Mouse (Mus musculus) stomach, embryonic 16.5 days (tissue): Measurements from ENCODE around the gene Hnmt. TPM values are rescaled to one million over a fixed set of nuclear protein-coding genes. Genes with fewer than 3 reads are reported as not detected.
"Not testable (repeated sequence)": the region's sequence is repeated elsewhere in the genome, so short reads cannot be mapped to it uniquely, and the experiment has no call there.

Experiments used
- ATAC-seq: fragments of 200-750 bp; cut with Nextera tagmentation; 2 replicates; pipeline ENCODE4 v1.8.0; 2017; ENCODE audit warnings: moderate number of reproducible peaks, moderate TSS enrichment; ENCODE audit not compliant: insufficient read depth, low FRiP score
- H3K27ac ChIP-seq: fragments of 300-500 bp; sonication (generic); 2 replicates; pipeline ENCODE4 v1.5.1; 2014; ENCODE audit warnings: low read length
- H3K27me3 ChIP-seq: fragments of 300-500 bp; sonication (generic); 2 replicates; pipeline ENCODE4 v1.6.1; 2014; ENCODE audit warnings: low read length, control low read depth, mixed read lengths; ENCODE audit not compliant: control insufficient read depth, insufficient read depth
- H3K36me3 ChIP-seq: fragments of 300-500 bp; sonication (generic); 2 replicates; pipeline ENCODE4 v1.6.1; 2014; ENCODE audit warnings: low read length; ENCODE audit not compliant: control insufficient read depth, insufficient read depth
- H3K4me1 ChIP-seq: fragments of 300-500 bp; sonication (generic); 2 replicates; pipeline ENCODE4 v1.6.1; 2014; ENCODE audit warnings: low read length, control low read depth, mixed read lengths; ENCODE audit not compliant: control insufficient read depth, insufficient read depth
- H3K4me2 ChIP-seq: fragments of 300-500 bp; sonication (generic); 2 replicates; pipeline ENCODE4 v1.6.1; 2014; ENCODE audit warnings: low read depth, low read length, mixed read lengths
- H3K4me3 ChIP-seq: fragments of 300-500 bp; sonication (generic); replicated peaks from 2 replicates; pipeline ENCODE4 v1.5.1; 2014; ENCODE audit warnings: mild to moderate bottlenecking, low read length
- H3K9ac ChIP-seq: fragments of 300-500 bp; sonication (generic); 2 replicates; pipeline ENCODE4 v1.6.1; 2014; ENCODE audit warnings: low read length
- H3K9me3 ChIP-seq: fragments of 300-500 bp; sonication (generic); replicated peaks from 2 replicates; pipeline ENCODE4 v1.6.1; 2016; ENCODE audit warnings: low read length, control low read depth; ENCODE audit not compliant: control insufficient read depth
- WGBS: fragments of 180-500 bp; shearing (Covaris S2); extraction: QIAGEN DNeasy Blood & Tissue Kit; methylation state at CpG from one replicate; pipeline ENCODE4 v1.1.7; 2014; 5-methylcytosine and 5-hydroxymethylcytosine counted together
- polyA plus RNA-seq: library from polyadenylated mRNA; unstranded; fragments of >200 nt; fragmentation: Nextera tagmentation; extraction: Ambion mirVana; gene quantifications from 2 replicates; pipeline ENCODE4 v1.2.1, GENCODE M21; 2015

Hnmt gene
- polyA plus RNA-seq, 1 experiment from 2014 or later, result 2.8 TPM

DNA sequence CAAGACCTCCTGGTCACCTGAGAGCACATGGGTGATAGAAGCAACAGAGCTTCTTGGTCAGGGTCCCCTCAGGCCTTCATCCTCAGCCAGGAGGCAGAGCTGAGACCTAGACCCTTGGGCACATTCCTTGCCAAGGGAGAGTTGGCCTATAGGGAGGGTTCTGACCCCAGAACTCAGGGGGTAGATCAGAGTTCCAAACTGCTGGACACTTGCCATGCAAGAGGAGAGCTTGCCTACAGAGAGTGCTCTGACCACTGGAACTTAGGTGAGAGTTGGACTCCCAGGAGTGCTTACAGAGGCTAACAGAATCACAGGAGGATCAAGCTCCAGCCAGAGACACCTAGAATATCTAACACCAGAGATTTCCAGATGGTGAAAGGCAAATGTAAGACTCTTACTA is 29.8 kb downstream of the Hnmt start:
- H3K36me3 ChIP-seq, H3K4me2 ChIP-seq: not testable (repeated sequence)

DNA sequence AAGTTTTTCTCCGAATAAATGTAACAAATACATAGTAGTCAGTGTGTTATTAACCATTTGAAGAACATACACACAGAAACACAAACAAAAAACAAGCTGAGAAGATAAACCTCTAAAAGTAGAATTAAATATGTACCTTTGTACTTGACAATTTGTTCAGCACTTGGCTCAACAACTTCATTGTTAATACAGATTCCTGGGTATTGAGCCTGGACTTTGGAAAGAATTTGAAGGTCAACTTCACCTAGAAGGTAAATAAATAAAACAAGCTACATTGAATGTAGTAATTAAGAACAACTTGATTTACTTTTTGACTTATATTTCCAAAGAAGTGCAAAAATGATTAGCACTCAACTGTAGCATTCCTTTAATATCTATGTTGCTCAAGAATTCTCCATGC is 30.2 kb downstream of the Hnmt start:
- ATAC-seq, result no peak
- Histone ChIP-seq H3K4me2 (no peak overlapping the region), H3K36me3 (no peaks in the 10 kb centered on the region), H3K27me3 (no peaks in the 10 kb centered on the region), H3K4me1 (no peaks in the 10 kb centered on the region), H3K27ac (no peak overlapping the region), H3K4me3 (no peak overlapping the region), H3K9ac (no peak overlapping the region), H3K9me3 (no peaks in the 10 kb centered on the region)
- 83% methylated on average over 1 of the region's 1 CpGs for WGBS

More for the DNA sequence above, 29.8 kb downstream of the Hnmt start:
- not testable (repeated sequence) for H3K27me3 ChIP-seq, H3K9ac ChIP-seq, H3K4me3 ChIP-seq, ATAC-seq, H3K4me1 ChIP-seq, H3K9me3 ChIP-seq, H3K27ac ChIP-seq

DNA sequence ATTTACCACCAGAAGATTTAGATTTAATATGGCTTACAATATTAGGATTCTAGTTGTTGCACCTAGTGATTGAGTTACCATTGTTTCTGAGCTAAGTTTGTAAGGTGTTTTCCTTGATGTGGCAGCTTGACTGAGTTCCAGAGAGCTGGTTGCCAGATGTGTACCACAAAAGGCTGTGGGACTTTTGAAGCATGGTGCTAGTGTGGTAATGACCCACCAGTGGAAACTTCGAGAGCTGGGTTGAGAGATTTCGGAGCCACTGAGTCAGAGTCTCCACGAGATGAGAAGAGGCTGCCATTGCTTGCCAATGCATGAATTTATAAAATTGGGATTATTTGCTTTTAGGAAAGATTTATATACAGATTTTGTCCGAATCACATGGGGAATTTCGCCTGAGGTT is 34.2 kb downstream of the Hnmt start:
- Histone ChIP-seq H3K27ac (no peak overlapping the region), H3K27me3 (no peaks in the 10 kb centered on the region), H3K36me3 (no peaks in the 10 kb centered on the region), H3K9me3 (no peaks in the 10 kb centered on the region), H3K4me3 (no peak overlapping the region), H3K9ac (no peak overlapping the region), H3K4me2 (no peak overlapping the region), H3K4me1 (no peaks in the 10 kb centered on the region)
- no peak for ATAC-seq
- WGBS, result 81% methylated on average over 5 of the region's 5 CpGs

DNA sequence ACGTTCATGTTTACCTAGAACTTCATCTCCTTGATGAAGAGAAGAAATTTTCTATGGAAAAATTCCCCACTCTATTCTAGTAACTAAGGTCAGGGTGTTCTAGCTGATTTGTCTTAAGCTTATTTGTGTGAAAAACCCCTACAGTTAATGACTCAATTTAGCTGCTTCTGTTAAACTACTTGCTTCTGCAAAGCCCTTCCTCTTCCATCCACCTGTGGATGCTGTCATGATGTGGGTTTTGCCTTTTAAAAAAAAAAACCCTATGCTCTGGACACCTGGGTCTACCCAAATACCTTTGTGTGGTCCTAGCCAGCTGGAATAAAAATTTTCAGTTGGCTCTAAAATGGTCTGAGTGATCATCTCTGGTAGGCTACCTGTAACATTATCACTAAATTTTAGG is 49.9 kb downstream of the Hnmt start:
- Histone ChIP-seq H3K9me3 (no peaks in the 10 kb centered on the region), H3K27ac (no peak overlapping the region), H3K4me1 (no peaks in the 10 kb centered on the region), H3K4me3 (no peak overlapping the region), H3K9ac (no peak overlapping the region), H3K4me2 (no peak overlapping the region), H3K27me3 (no peaks in the 10 kb centered on the region), H3K36me3 (no peaks in the 10 kb centered on the region)
- ATAC-seq, result no peak
- 72% methylated on average over 1 of the region's 1 CpGs for WGBS

DNA sequence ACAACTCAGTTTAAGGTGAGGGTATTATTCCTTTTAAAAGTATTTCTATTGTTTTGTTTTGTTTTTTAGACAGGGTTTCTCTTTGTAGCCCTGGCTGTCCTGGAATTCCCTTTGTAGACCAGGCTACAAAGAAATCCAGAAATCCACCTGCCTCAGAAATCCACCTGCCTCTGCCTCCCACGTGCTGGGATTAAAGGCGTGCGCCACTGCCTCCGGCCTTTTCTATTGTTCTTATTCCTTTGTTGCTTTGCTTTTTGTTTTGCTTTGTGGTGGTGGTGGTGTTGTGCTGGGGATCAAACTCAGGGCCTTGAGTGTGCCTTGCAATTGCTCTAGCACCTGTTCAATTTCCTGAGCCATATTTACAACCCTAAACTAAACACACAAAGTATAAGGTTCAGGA is 50.4 kb downstream of the Hnmt start:
- Histone ChIP-seq H3K4me2 (no peak overlapping the region), H3K27me3 (no peaks in the 10 kb centered on the region)
- 85% methylated on average over 4 of the region's 4 CpGs for WGBS

DNA sequence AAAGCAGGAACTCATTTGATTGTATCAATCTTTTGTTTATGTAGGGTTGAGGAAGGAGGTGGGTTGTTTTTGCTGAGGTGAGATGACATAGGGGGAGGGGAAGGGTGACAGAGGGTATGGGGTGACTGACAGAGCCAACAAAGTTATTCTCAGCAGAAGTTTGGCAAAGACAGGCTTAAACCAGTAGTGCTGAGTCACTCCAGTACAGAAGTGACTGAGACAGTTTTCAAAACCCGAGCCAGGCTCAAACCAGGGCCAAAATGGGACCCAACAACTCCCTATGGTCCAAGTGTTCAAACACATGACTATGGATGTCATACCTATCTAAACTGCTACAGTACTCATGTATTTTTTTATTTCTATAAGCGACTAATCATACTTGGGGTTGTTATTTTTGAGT is 52.4 kb downstream of the Hnmt start:
- Histone ChIP-seq H3K4me2 (no peak overlapping the region), H3K9me3 (no peaks in the 10 kb centered on the region), H3K27ac (no peak overlapping the region), H3K36me3 (no peaks in the 10 kb centered on the region), H3K9ac (no peak overlapping the region), H3K27me3 (no peaks in the 10 kb centered on the region), H3K4me3 (no peak overlapping the region), H3K4me1 (no peaks in the 10 kb centered on the region)
- 67% methylated on average over 2 of the region's 2 CpGs for WGBS
- ATAC-seq, result no peak

More for the DNA sequence above, 50.4 kb downstream of the Hnmt start:
- Histone ChIP-seq H3K9ac (no peak overlapping the region), H3K4me3 (no peak overlapping the region), H3K4me1 (no peaks in the 10 kb centered on the region), H3K36me3 (no peaks in the 10 kb centered on the region), H3K9me3 (no peaks in the 10 kb centered on the region), H3K27ac (no peak overlapping the region)
- ATAC-seq, result no peak

DNA sequence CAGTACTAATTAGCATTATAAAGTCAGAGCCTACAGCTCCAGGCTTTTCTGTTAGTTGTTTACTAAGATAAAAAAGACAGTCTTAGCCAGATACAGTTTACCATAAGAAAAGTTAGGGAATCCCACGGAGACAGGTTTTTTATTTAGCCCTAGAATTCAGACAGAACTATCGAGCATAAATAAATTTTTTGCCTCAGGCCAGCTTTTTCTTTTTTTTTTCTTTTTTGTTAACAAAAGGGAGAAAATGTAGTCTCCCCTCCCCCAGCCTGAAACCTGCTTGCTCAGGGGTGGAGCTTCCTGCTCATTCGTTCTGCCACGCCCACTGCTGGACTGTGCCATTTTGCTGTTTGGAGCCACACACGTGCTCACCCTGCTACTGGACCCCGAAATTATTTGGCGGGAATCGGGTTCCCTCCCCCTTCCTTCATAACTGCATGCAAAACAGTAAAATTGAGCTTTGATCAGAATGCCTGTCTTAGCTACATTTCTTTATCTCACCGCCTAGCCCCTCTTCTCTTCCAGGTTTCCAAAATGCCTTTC is 59.1 kb downstream of the Hnmt start:
- not testable (repeated sequence) for H3K27me3 ChIP-seq, H3K27ac ChIP-seq, H3K36me3 ChIP-seq, ATAC-seq, H3K4me3 ChIP-seq, H3K4me2 ChIP-seq, H3K9me3 ChIP-seq, H3K9ac ChIP-seq, H3K4me1 ChIP-seq
- 87% methylated on average over 9 of the region's 9 CpGs for WGBS

DNA sequence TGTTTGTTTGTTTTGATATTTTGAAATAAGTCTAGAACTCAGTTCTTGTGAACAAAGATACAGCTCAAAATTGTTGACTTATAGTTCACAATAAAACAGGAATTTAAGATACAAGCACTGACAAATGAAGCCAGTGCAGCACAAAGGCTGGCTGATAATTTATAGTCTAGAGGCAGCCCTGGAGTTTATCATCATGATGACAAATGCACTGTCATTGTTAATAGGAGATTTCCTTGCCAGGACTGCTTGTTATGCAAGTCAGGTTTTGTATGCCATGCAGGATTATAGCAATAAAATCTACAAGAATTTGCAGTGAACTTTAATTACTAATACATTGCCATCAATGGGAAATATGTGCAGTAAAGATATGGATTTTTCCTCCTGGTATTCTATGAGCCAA is 61.9 kb downstream of the Hnmt start:
- Histone ChIP-seq H3K27me3 (no peaks in the 10 kb centered on the region), H3K36me3 (no peaks in the 10 kb centered on the region), H3K4me1 (no peaks in the 10 kb centered on the region), H3K27ac (no peak overlapping the region), H3K9ac (no peak overlapping the region), H3K4me3 (no peak overlapping the region), H3K4me2 (no peak overlapping the region), H3K9me3 (no peaks in the 10 kb centered on the region)
- ATAC-seq, result no peak

DNA sequence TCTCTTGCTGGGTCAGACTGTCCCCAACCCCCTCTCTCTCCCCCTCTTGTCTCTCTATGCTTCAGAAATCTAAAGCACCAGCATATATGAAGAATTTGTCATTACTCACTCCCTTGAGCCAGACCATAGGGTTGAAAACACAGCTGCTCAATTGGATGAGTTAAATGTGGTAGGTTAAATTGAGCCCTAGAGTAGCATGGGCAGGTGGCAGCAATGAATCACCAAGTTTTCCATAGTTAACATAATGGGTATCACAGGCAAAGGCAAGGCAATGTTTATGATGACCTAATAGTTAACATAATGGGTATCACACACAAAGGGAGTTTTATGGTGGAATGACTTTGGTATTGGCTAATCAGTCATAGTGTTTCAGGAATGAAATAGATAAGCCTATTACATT is 65.9 kb downstream of the Hnmt start:
- H3K9me3 ChIP-seq, result no peaks in the 10 kb centered on the region
- H3K36me3 ChIP-seq, result no peaks in the 10 kb centered on the region
- H3K4me1 ChIP-seq, result no peaks in the 10 kb centered on the region
- no peak overlapping the region for H3K9ac ChIP-seq
- H3K27ac ChIP-seq, result no peak overlapping the region
- H3K27me3 ChIP-seq, result no peaks in the 10 kb centered on the region
- no peak overlapping the region for H3K4me2 ChIP-seq
- no peak for ATAC-seq
- H3K4me3 ChIP-seq, result no peak overlapping the region

DNA sequence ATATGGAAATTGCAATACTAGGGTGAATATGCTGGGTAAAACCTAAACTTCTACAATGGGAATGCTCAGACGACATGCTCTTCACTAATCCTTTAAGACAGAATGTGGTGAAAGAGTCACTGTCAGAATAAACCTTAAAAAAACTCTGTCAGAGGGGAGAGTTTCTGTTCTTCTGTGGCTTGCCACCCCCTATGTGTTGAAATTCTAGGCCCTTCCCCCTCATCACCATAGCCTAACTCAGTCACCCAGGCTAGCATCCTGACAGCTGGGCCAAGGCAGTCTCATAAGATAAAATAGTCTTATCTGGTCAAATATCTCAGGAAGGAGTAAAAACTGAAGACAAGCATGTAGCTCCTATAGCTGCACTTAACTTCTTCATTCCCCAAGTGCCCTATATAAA is 66.3 kb downstream of the Hnmt start:
- Histone ChIP-seq H3K27me3 (no peaks in the 10 kb centered on the region), H3K4me1 (no peaks in the 10 kb centered on the region), H3K4me2 (no peak overlapping the region), H3K9ac (no peak overlapping the region), H3K4me3 (no peak overlapping the region), H3K27ac (no peak overlapping the region), H3K36me3 (no peaks in the 10 kb centered on the region), H3K9me3 (no peaks in the 10 kb centered on the region)
- no peak for ATAC-seq
- WGBS, result 58% methylated on average over 1 of the region's 1 CpGs
